Comparison of ENCODE assay signal across 9 mouse cellular contexts in genomic region chr6:40236841-40237765, GRCm38 (mm10).
A peak's percentile ranks its signal among the peaks of the same experiment; 100 is the strongest.
DNase-seq lines count a peak whose midpoint lies in the region; ATAC-seq and TF ChIP-seq lines count a peak whose summit lies in the region.
"Had no signal": no experiment of that assay in that cellular context is flagged by ENCODE, and none has a peak within 500 bp of the region (broad histone marks: within the 10 kb centered on the region; RNA-seq: fewer than 3 reads in every experiment).

No protein-coding gene starts in this region.

- no peaks in the 10 kb centered on the region for H3K27me3 ChIP-seq in midbrain, embryonic 11.5 days (ENCODE audit: control insufficient read depth, insufficient read depth, low read length)
- H3K27me3 ChIP-seq in midbrain, embryonic 16.5 days (ENCODE audit: control insufficient read depth, insufficient read depth, low read depth, low read length), result no peaks in the 10 kb centered on the region
- no peaks in the 10 kb centered on the region for H3K27me3 ChIP-seq in small intestine, adult 2 months (ENCODE audit: control insufficient read depth, insufficient read depth, low read length)

- DNase-seq in midbrain, embryonic 11.5 days (ENCODE audit: low spot score, missing footprints), result peak; percentile 91
- DNase-seq in WW6 (ENCODE audit: low read depth, low spot score), result peak; percentile 67
- peak; percentile 87 for DNase-seq in cerebellum, adult 9-10 months
- DNase-seq in heart, postnatal 36 days, result peak; percentile 7 to 36
- peak; percentile 36 for DNase-seq in lung, adult 2 months

- intact Hi-C loops in heart, postnatal 36 days (cut with DNase I), result loop anchor here (1.0 kb wide), 2 partner anchors 66 to 156 kb away; no protein-coding TSS in a partner anchor

- H3K4me1 ChIP-seq in midbrain, embryonic 11.5 days (ENCODE audit: control insufficient read depth, insufficient read depth, low read length), result 0 out of 2 replicates have a peak, but pooled peaks cover 4% of the 10 kb centered on the region
- peaks cover 11% of the 10 kb centered on the region for H3K4me1 ChIP-seq in midbrain, embryonic 16.5 days (ENCODE audit: control insufficient read depth, insufficient read depth, low read length)
- no peaks in the 10 kb centered on the region for H3K4me1 ChIP-seq in lung, adult 2 months (ENCODE audit: control insufficient read depth, insufficient read depth, low read length)
- peaks cover 10% of the 10 kb centered on the region; the same call in 1 of the 2 replicates for H3K4me1 ChIP-seq in small intestine, adult 2 months (ENCODE audit: control insufficient read depth, insufficient read depth, insufficient read length, low read length)
- H3K4me1 ChIP-seq: megakaryocyte, embryonic 14.5 days had no signal

- no peak overlapping the region for H3K4me3 ChIP-seq in midbrain, embryonic 11.5 days (ENCODE audit: low read depth, low read length)
- H3K4me3 ChIP-seq in midbrain, embryonic 16.5 days (ENCODE audit: low read depth, low read length), result no peak overlapping the region
- H3K4me3 ChIP-seq in lung, adult 2 months (replicated peaks; ENCODE audit: extremely low read depth, low read depth, low read length), result no peak overlapping the region
- H3K4me3 ChIP-seq in small intestine, adult 2 months (ENCODE audit: low read depth, low read length), result peak overlapping the region; percentile 60
- H3K4me3 ChIP-seq: megakaryocyte, embryonic 14.5 days had no signal

- 69% methylated on average over 13 of the region's 13 CpGs for WGBS in midbrain, embryonic 11.5 days
- WGBS in midbrain, embryonic 16.5 days, result 71% methylated on average over 13 of the region's 13 CpGs
- 58% methylated on average over 13 of the region's 13 CpGs for WGBS in lung, adult 2 months
- WGBS in small intestine, adult 2 months, result 33% methylated on average over 13 of the region's 13 CpGs

- TF ChIP-seq CTCF in lung, adult 2 months (IDR thresholded peaks at IDR 0.05; ENCODE audit: insufficient read depth, low read length), result peak; percentile 62
- peak; percentile 63; the same call in 1 of the 2 replicates for TF ChIP-seq CTCF in small intestine, adult 2 months (IDR thresholded peaks at IDR 0.05; ENCODE audit: extremely low read depth, insufficient read length, insufficient replicate concordance, low read depth, low read length)

- no peaks in the 10 kb centered on the region for H3K9me3 ChIP-seq in midbrain, embryonic 11.5 days (ENCODE audit: control insufficient read depth, low read length)
- H3K9me3 ChIP-seq in midbrain, embryonic 16.5 days (replicated peaks; ENCODE audit: control insufficient read depth, low read length, poor library complexity, severe bottlenecking), result no peaks in the 10 kb centered on the region
- H3K9me3 ChIP-seq: megakaryocyte, embryonic 14.5 days had no signal

- H3K36me3 ChIP-seq in midbrain, embryonic 11.5 days (ENCODE audit: control insufficient read depth, insufficient read depth, low read length), result no peaks in the 10 kb centered on the region
- no peaks in the 10 kb centered on the region for H3K36me3 ChIP-seq in midbrain, embryonic 16.5 days (ENCODE audit: control insufficient read depth, insufficient read depth, low read length)
- H3K36me3 ChIP-seq in small intestine, adult 2 months (ENCODE audit: control insufficient read depth, insufficient read depth, low read length), result no peaks in the 10 kb centered on the region

- H3K4me2 ChIP-seq in midbrain, embryonic 11.5 days, result no peak overlapping the region
- H3K4me2 ChIP-seq in midbrain, embryonic 16.5 days (ENCODE audit: low read length), result no peak overlapping the region

- no peak for ATAC-seq in midbrain, embryonic 11.5 days (ENCODE audit: low FRiP score)
- ATAC-seq in midbrain, embryonic 16.5 days, result no peak
- ATAC-seq in erythroblast, adult 5-6 weeks (replicated peaks; ENCODE audit: low FRiP score, poor library complexity, severe bottlenecking), result no peak

- H3K27ac ChIP-seq in midbrain, embryonic 11.5 days (ENCODE audit: low read depth, low read length), result no peak overlapping the region
- H3K27ac ChIP-seq in midbrain, embryonic 16.5 days (ENCODE audit: low read length), result no peak overlapping the region
- peak overlapping the region; percentile 88 for H3K27ac ChIP-seq in small intestine, adult 2 months (ENCODE audit: insufficient read depth, low read depth, low read length)

- no peak for TF ChIP-seq POLR2A in lung, adult 2 months (IDR thresholded peaks at IDR 0.05; ENCODE audit: borderline replicate concordance, extremely low read depth, low read depth, low read length)
- no peak for TF ChIP-seq POLR2A in small intestine, adult 2 months (IDR thresholded peaks at IDR 0.05; ENCODE audit: low read depth, low read length)

- H3K9ac ChIP-seq in midbrain, embryonic 11.5 days (ENCODE audit: low read length), result no peak overlapping the region
- H3K9ac ChIP-seq in midbrain, embryonic 16.5 days (ENCODE audit: low read depth, low read length), result no peak overlapping the region

Comparison
In these comparisons a context has a peak if more than half of its experiments do, and no peak if none do; other contexts are left out.
1. DNase-seq: peak in every context shown above with its lines; median percentile 91 in midbrain, embryonic 11.5 days; 87 in cerebellum, adult 9-10 months; 67 in WW6; 36 in lung, adult 2 months; 22 in heart, postnatal 36 days.